8 mouse cellular contexts compared by ENCODE assay signal in genomic region chr4:41347839-41348238, GRCm38 (mm10). TPM values are rescaled to one million over a fixed set of nuclear protein-coding genes. Genes with fewer than 3 reads are reported as not detected.
A peak's percentile ranks its signal among the peaks of the same experiment; 100 is the strongest.
DNase-seq lines count a peak whose midpoint lies in the region; ATAC-seq and TF ChIP-seq lines count a peak whose summit lies in the region.

No protein-coding gene starts in this region.

- H3K36me3 ChIP-seq in lung, embryonic 15.5 days = peaks cover 5% of the 10 kb centered on the region
- H3K36me3 ChIP-seq in forebrain, embryonic 11.5 days (ENCODE audit: control insufficient read depth, insufficient read depth, low read length) = no peaks in the 10 kb centered on the region
- peaks cover 15% of the 10 kb centered on the region for H3K36me3 ChIP-seq in limb, embryonic 13.5 days
- H3K36me3 ChIP-seq in splenic B cell, adult 2 months (ENCODE audit: control insufficient read depth, insufficient read depth, low read length, poor library complexity, severe bottlenecking) = no peaks in the 10 kb centered on the region

- 0 out of 2 replicates have a peak overlapping the region, but pooled peaks have one; percentile 2 for H3K9ac ChIP-seq in lung, embryonic 15.5 days
- no peak overlapping the region for H3K9ac ChIP-seq in forebrain, embryonic 11.5 days (ENCODE audit: low read length)
- H3K9ac ChIP-seq in limb, embryonic 13.5 days = no peak overlapping the region

- no peak for TF ChIP-seq POLR2A in lung, adult 2 months (IDR thresholded peaks at IDR 0.05; ENCODE audit: borderline replicate concordance, extremely low read depth, low read depth, low read length)

- DNase-seq in lung, adult 2 months = no peak
- DNase-seq in forebrain, embryonic 11.5 days (ENCODE audit: low spot score) = no peak
- DNase-seq in splenic B cell, adult 2 months (ENCODE audit: low read depth, low spot score) = peak; percentile 52
- no peak for DNase-seq in urinary bladder, postnatal 14 days (ENCODE audit: low spot score)
- no peak for DNase-seq in left cerebral cortex, postnatal 25 days (ENCODE audit: low spot score in 2 of 2)
- no peak for DNase-seq in right cerebral cortex, postnatal 25 days

- H3K4me1 ChIP-seq in lung, embryonic 15.5 days = peaks cover 14% of the 10 kb centered on the region
- no peaks in the 10 kb centered on the region; the same call in none of the 2 replicates for H3K4me1 ChIP-seq in lung, adult 2 months (ENCODE audit: control insufficient read depth, insufficient read depth, low read length)
- H3K4me1 ChIP-seq in forebrain, embryonic 11.5 days (replicated peaks; ENCODE audit: control insufficient read depth, insufficient read depth, low read length) = peaks cover 6% of the 10 kb centered on the region; the same call in 1 of the 2 replicates
- H3K4me1 ChIP-seq in limb, embryonic 13.5 days = peaks cover 11% of the 10 kb centered on the region

- H3K9me3 ChIP-seq in lung, embryonic 15.5 days = no peaks in the 10 kb centered on the region
- no peaks in the 10 kb centered on the region for H3K9me3 ChIP-seq in forebrain, embryonic 11.5 days (ENCODE audit: control insufficient read depth, low read length)
- H3K9me3 ChIP-seq in limb, embryonic 13.5 days = no peaks in the 10 kb centered on the region

- H3K27ac ChIP-seq in lung, embryonic 15.5 days = peak overlapping the region; percentile 45; the same call in 1 of the 2 replicates
- H3K27ac ChIP-seq in forebrain, embryonic 11.5 days (ENCODE audit: low read depth, low read length) = no peak overlapping the region
- H3K27ac ChIP-seq in limb, embryonic 13.5 days = no peak overlapping the region

- H3K4me3 ChIP-seq in lung, embryonic 15.5 days = no peak overlapping the region
- H3K4me3 ChIP-seq in lung, adult 2 months (replicated peaks; ENCODE audit: extremely low read depth, low read depth, low read length) = no peak overlapping the region
- H3K4me3 ChIP-seq in forebrain, embryonic 11.5 days (ENCODE audit: low read depth, low read length) = no peak overlapping the region
- H3K4me3 ChIP-seq in limb, embryonic 13.5 days = no peak overlapping the region

- peak overlapping the region; percentile 65 for H3K4me2 ChIP-seq in lung, embryonic 15.5 days
- 0 out of 2 replicates have a peak overlapping the region, but pooled peaks have one; percentile 32 for H3K4me2 ChIP-seq in forebrain, embryonic 11.5 days (ENCODE audit: low read depth, low read length, severe bottlenecking)
- H3K4me2 ChIP-seq in limb, embryonic 13.5 days (replicated peaks) = peak overlapping the region; percentile 45

- no peak for TF ChIP-seq CTCF in lung, adult 2 months (IDR thresholded peaks at IDR 0.05; ENCODE audit: insufficient read depth, low read length)

- ATAC-seq in lung, embryonic 15.5 days (ENCODE audit: borderline replicate concordance, extremely low read depth, low FRiP score, low TSS enrichment) = no peak
- no peak for ATAC-seq in forebrain, embryonic 11.5 days (replicated peaks; ENCODE audit: low FRiP score)
- ATAC-seq in limb, embryonic 13.5 days (ENCODE audit: low FRiP score, low read depth) = no peak

- intact Hi-C loops in left cerebral cortex, postnatal 25 days (cut with DNase I) = loop anchor here (2.0 to 5.0 kb wide), 2 partner anchors 36 to 73 kb away; partner anchors contain the start of genes Dcaf12 and Ubap2

- 34% methylated on average over 5 of the region's 5 CpGs for WGBS in lung, embryonic 15.5 days
- 25% methylated on average over 5 of the region's 5 CpGs for WGBS in lung, adult 2 months
- 52% methylated on average over 4 of the region's 5 CpGs for WGBS in forebrain, embryonic 11.5 days
- 69% methylated on average over 3 of the region's 5 CpGs for WGBS in limb, embryonic 13.5 days

- H3K27me3 ChIP-seq in lung, embryonic 15.5 days = no peaks in the 10 kb centered on the region
- no peaks in the 10 kb centered on the region for H3K27me3 ChIP-seq in forebrain, embryonic 11.5 days (ENCODE audit: control insufficient read depth, insufficient read depth, low read length)
- H3K27me3 ChIP-seq in limb, embryonic 13.5 days = no peaks in the 10 kb centered on the region
- no peaks in the 10 kb centered on the region for H3K27me3 ChIP-seq in splenic B cell, adult 2 months (ENCODE audit: control insufficient read depth, insufficient read depth, low read length, poor library complexity, severe bottlenecking)

RNA-seq across cellular contexts. Expression of gene Ubap1, which starts 1.0 kb away (rescaled TPM):
- polyA plus RNA-seq in lung, embryonic 15.5 days (2015; fragmentation: Nextera tagmentation; extraction: Ambion mirVana) = 47.7 and 53.9 TPM in 2 replicates
- 16.9 and 24.0 TPM in 2 replicates for polyA plus RNA-seq in lung, adult 2 months (2012; rRNA removed)
- polyA plus RNA-seq in forebrain, embryonic 11.5 days (2014; fragmentation: Nextera tagmentation; extraction: Ambion mirVana) = 71.4 and 88.1 TPM in 2 replicates
- 54.6 and 54.8 TPM in 2 replicates for polyA plus RNA-seq in limb, embryonic 13.5 days (2015; fragmentation: Nextera tagmentation; extraction: Ambion mirVana)
- total RNA-seq in left cerebral cortex, postnatal 25 days (2021) = 10 to 100 TPM; 47.5 to 48.4 TPM

RNA-seq across cellular contexts. Expression of gene Dcaf12, which starts 33.1 kb away (rescaled TPM):
- 67.5 and 67.6 TPM in 2 replicates for polyA plus RNA-seq in lung, embryonic 15.5 days (2015; fragmentation: Nextera tagmentation; extraction: Ambion mirVana)
- polyA plus RNA-seq in lung, adult 2 months (2012; rRNA removed) = 21.9 and 28.3 TPM in 2 replicates
- 51.8 and 52.5 TPM in 2 replicates for polyA plus RNA-seq in forebrain, embryonic 11.5 days (2014; fragmentation: Nextera tagmentation; extraction: Ambion mirVana)
- 52.9 and 54.4 TPM in 2 replicates for polyA plus RNA-seq in limb, embryonic 13.5 days (2015; fragmentation: Nextera tagmentation; extraction: Ambion mirVana)
- total RNA-seq in left cerebral cortex, postnatal 25 days (2021) = 10 to 100 TPM; 46.1 to 48.0 TPM
